Mouse (Mus musculus): ENCODE measurements at regions not wholly inside any gene's neighbourhood (a gene's known extent, or its start where the extent isn't known, plus 50 kb on each side); places are given as distances from the start of the nearest gene placed in this dataset.

DNA sequence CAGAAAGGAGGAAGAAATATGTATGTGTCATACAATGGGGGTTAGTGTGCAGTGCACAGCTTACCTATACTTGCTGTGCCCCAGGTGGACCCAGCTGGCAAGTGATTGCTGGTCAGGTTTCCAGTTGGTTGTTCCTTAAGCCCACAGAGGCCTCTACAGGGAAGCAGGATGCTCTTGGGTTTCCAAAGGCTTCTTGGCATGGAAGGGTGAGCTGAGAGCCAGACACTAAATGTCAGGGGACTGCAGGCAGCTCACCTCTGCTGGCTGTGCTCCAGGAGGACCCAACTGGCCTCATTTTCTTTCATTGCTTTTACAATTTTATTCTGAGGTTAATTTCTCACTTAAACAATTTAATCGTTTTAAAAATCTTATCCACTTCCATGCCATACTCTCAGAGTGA is 108.1 kb downstream of the Gm10184 start:
- DNase-seq (ENCODE audit: low spot score) = no peak

DNA sequence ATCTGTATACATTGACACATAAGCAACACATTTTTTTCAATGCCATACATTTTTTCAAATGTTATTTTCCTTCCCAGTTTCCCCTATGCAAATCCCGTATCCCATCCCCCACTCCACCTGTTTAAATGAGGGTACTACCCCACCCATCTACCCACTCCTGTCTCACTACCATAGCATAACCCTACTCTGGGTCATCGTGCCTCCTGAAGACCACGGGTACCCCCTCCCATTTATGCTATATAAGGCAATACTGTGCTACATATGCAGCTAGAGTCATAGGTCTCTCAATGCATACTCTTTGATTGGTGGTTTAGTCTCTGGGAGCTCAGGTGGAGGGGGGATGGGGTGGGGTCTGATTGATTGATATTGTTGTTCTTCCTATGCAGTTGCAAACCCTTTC is 132.7 kb downstream of the Gm10184 start:
- no peak for DNase-seq (ENCODE audit: low spot score)

GRCm38 (mm10) chr17:89766229-89766875 is 143.9 kb downstream of the Gm10184 start:
- no peak for DNase-seq (ENCODE audit: low spot score)

GRCm38 (mm10) chr17:89737418-89737817 is 172.8 kb downstream of the Gm10184 start:
- DNase-seq (ENCODE audit: low spot score) = no peak

- DNase-seq (ENCODE audit: low spot score) = no peak
Measured at GRCm38 (mm10) chr17:89725534-89725933, 184.7 kb downstream of the Gm10184 start.

GRCm38 (mm10) chr17:89681798-89682197 is 228.5 kb downstream of the Gm10184 start:
- DNase-seq (ENCODE audit: low spot score) = no peak

- no peak for DNase-seq (ENCODE audit: low spot score)
Measured at GRCm38 (mm10) chr17:89658326-89658725, 251.9 kb downstream of the Gm10184 start.

- DNase-seq (ENCODE audit: low spot score) = no peak
Measured at GRCm38 (mm10) chr17:89656211-89656610, 254.0 kb downstream of the Gm10184 start.

- DNase-seq (ENCODE audit: low spot score) = peak; percentile 19
Measured at GRCm38 (mm10) chr17:89654089-89654813, 256.0 kb downstream of the Gm10184 start.

- DNase-seq (ENCODE audit: low spot score) = no peak
Measured at GRCm38 (mm10) chr17:89646000-89646399, 264.2 kb downstream of the Gm10184 start.

Measured in ovary, postnatal 14 days (tissue).